Mouse (Mus musculus) brain, adult 2 months (tissue): ENCODE data around the gene Fgfr2.
A peak's percentile ranks its signal among the peaks of the same experiment; 100 is the strongest.

Experiments
- DNase-seq: peaks from one replicate; pipeline ENCODE4 v3.0.0; 2011; ENCODE audit warnings: low read depth, low spot score

Gene Fgfr2

DNA sequence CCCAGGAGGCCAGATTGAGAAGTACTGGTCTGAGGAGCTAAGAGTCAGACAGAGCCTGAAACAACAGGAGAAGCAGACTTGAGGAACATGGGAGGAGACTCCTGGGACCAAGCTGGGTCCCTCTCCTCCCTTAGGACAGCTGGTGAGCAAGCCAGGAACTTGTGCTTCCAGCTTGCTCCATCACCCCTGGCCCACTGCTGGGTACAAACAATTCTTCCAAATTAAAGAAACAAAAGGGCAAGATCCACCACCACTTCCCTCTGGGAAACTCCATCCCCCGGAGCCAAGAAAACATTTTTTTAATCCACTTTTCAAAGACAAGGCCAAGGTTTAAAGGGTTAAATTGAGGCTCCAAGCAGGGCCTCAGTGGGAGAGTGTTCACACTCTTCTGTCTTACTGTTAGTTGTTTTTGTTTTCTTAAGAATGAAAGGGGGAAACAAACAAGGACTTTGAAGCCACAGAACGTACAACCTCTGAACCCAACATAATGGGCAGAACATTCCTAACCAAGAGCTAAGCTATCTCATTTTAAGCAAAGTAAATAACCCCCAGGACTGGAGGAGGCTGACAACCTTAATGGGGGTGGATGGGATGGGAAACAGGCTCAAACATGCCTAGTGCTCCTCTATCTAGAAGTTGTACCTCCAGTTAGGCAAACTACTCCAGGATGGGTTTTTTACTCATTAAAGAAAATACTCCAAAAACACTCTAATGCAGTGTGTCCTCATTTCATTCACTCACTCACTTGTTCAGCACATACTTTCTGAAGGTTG is 849.2 kb downstream of the Fgfr2 start:
- DNase-seq, result no peak

DNA sequence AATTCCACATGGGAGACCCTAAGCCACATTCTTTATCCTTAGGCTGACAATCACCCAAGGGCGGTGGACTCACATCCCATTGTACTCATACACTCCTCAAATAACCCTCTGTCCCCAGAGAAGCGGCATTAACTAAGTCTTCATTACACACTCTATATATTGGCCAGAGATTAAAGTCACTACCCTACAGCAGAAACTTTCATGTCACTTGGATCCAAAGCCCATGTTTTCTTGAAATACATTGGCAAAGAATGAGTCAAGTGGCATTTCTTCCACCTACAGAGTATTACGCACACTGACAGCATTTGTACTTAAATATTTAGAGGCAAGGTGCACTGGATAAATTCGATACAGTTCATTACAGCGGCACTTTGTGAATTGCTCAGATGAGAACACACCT is 850.2 kb downstream of the Fgfr2 start:
- DNase-seq, result no peak

DNA sequence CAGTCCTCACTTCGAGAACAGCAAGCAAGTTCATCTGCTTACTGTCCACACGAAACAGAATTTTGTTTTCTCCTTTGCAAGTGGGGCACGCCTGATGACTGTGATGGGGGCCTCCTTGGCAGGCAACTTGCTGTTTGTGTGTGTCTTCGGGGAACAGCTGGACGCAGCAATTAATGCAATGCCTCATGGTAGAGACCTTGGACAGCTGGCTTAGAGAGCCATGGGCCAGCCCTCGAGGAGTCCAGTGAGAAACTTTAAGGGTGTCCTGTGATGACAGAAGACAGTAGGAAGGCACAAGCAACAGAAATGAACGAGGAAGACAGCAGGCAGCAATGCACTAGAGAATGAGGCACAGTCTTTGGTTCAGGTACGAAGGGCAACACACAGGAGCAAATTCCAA is 852.8 kb downstream of the Fgfr2 start:
- DNase-seq, result no peak

DNA sequence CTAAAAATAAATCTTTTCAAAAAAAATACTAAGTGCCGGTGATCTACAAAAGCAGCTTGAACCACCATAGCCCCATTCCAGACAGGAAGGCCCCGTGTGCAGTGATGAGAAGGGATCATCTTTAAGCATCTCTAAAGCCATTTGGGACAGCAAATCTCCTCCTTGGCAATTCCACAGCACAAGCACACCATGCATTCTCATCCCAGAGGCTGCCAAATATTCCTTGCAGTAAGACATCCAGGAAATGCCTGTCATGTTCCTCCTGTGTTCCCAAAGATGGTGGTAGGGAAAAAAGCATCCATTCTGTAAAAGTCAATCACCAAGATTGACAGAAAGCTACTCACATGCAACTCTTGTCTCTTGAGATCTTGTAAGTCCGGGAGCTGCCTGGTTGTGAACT is 853.5 kb downstream of the Fgfr2 start:
- peak; percentile 67 for DNase-seq

DNA sequence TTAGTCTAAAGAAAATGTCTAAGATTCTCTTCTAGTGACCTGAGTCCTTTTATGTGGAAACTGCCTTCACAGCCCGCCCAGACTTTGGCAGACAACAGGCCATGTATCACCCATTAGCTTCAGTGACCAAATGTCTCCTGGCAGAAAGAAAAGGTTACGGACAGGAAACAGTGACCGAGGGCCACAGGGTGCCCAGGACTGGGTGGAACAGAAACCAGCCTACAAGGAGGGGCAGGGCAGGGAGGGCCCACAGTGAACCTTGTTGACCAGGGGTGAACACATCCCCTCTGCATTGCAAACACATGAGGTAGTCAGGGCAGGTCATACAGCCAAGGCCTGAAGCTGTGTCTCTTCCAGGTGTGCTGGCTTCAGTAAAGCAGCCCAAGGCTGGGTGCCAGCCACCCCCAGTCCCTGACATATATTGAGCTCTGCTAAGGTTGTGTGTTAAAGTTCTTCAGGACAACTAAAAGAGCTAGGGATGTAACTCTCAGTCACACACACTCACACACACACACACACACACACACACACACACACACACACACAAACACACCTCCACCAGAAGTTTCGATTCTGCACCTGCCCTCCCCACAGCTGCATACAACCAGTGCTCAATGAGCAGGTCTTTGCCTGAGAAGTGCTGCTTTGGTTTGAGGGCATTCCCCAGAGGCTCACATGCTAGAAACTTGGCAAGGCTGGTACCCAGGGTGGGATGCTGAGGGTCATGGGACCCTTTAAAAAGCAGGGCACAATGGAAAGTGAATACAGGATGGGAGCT is 855.2 kb downstream of the Fgfr2 start:
- DNase-seq, result peak; percentile 87

DNA sequence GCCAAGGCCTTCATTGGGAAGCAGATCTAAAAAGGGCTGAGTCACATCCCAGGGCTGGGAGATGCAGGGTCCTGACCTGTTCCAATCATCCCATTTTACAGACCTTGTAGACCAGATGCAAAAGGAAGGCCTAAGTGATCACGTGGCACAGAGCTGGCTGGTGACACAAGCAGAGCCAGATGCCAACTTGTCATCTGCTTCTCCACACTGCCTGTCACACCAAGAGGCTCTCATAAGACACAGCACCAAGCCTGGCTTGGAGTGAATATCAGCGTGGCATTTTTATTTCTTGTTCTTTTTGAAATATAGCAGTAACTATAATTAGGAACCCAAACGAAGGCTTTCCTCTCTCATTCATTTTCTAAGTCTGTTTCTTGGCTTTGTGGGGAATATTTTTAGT is 858.4 kb downstream of the Fgfr2 start:
- DNase-seq, result peak; percentile 79

DNA sequence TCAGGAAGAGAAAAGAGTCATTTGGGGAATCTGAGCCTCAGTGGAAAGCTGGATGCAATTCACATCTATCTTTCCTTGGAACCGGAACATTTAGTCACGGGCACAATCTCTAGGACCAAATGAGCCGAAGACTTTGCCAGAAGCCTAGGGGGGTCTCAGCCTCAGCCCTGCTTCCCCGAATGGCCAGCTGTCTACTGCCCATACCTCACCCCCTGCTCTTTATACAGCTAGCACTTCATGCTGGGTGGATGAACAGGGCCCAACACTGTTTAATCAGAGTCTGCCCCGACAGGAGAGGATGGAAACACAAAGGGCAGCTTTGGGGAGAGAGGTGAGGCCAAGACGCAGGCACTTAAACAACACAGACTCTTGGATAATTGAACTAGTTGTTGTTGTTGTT is 860.0 kb downstream of the Fgfr2 start:
- no peak for DNase-seq

DNA sequence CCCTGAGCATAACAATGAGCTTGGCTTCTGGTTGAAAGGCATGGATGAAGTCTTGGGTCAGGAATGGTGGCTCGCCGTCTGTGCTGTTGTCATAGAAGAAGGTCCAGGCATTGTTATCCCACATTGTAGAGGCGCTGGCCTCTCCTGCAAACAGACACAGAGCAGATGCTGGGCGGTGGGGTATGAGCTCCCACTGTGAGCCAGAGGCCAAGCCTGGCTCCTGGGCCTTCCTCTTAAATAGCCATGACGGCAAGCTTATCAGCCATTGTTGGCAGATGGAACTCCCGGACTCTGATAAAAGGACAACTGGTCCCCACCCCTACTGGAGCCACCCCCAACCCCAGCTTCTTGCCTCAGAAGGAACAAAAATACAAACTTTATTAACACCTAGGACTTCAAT is 860.5 kb downstream of the Fgfr2 start:
- DNase-seq, result no peak

DNA sequence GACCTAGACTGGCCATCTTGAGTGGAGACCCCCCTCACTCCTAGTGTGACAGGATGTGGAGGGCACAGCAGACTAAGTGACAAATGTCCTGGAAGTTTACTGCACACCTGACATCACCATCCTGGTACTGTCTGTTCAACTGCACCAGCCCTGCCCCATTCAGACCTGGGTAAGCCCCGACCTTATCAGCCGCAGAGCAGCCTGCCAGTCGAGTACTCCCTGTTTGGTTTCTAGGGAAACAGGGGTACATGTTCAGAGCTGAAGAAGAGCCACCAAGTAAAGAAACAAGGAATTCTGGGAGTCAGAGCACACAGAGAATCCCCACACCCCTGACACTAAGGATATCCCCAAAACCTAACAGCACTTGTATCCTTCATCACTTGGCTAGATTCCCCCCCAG is 861.3 kb downstream of the Fgfr2 start:
- DNase-seq, result no peak

DNA sequence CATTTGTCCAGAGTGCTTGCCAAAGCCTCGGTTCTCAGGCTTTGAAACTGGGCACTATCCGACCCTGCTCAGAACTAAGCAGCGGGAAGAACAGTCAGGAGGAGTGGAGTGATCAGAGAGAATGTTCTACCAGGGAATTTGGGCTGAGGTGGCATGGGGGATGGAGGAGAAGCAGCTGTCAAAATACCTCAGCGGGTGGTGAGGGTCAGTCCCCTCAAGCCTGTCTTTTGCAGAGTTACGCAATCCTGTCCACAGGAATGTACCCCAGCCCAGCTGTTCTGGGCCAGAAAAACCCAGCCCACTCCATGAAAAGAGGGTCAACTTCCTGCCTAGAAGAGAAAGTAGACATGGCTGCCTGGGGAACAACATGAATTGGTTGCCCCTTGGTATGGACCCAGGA is 862.5 kb downstream of the Fgfr2 start:
- no peak for DNase-seq

DNA sequence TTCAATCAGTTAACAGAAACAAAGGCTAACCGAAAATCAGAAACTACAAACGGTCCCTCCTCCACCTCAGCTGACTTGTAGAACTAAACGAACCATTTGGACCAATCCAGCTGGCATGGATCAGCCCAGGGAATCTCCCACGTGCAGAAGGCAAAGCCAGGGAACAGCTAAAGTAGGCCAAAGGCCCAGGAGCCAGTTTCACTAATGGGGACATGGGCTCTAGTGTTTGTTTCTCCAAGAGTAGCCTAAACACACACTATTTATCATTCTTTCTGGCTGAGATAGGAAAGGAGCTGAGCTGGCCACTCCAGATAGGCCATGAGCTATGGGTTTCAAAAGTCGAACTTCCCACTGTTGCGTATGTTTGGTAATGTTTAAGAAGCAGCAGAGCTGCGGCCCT is 864.3 kb downstream of the Fgfr2 start:
- peak; percentile 86 for DNase-seq

DNA sequence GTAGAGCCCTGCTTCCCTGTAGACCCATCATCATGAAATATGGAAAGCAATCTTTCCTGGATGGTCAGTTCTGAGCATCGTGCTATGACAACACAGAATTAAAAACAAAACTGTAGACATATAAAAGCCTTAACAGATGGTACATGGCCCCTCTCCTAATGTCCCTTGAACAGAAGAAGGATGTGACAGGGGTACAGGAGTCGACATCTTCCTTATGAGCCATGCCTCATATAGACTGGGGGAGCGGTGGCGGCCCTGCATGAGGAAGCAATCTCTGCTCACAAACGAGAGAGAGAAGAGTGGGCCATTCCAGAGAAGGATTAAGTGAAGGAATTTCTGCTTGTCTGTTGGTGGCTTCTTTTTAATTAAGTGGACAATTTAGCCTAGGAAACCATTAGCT is 864.9 kb downstream of the Fgfr2 start:
- no peak for DNase-seq

DNA sequence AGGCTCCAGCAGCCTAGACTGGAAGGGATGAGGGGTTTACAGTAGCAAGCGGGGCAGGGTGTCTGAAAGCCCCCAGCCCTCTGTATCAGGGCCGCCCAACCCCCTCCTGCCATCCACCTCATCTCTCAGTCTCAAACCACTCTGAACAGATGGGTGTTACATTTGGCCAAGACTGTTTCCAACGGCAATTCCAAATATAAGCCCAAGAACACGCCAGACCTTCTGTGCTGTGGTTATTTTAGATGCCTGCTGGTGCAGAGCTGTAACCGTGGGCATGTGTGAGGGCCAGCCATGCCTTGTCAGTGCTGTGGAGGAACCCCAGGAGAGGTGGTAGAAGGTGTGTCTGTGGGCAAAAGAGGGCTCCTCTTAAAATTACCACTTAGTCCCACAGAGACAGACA is 869.6 kb downstream of the Fgfr2 start:
- DNase-seq, result peak; percentile 98

DNA sequence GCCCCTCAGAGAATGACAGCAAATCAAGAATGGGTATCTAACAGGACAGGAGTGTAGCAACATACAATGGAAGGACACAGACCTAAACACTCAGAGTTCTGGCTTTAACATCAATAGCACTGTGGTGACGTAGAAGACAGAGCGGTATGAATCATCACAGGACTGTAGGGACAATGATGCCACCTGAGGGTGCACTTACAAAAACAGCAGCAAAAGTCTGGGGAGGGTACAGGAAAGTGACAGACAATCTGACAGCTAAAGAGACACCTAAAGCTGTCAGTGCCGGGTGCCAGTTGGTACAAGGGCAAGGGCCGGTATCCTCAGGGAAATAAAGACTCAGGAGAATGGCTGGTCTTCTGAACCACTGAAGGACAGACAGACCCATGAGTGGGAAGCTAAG is 870.1 kb downstream of the Fgfr2 start:
- peak; percentile 81 for DNase-seq

DNA sequence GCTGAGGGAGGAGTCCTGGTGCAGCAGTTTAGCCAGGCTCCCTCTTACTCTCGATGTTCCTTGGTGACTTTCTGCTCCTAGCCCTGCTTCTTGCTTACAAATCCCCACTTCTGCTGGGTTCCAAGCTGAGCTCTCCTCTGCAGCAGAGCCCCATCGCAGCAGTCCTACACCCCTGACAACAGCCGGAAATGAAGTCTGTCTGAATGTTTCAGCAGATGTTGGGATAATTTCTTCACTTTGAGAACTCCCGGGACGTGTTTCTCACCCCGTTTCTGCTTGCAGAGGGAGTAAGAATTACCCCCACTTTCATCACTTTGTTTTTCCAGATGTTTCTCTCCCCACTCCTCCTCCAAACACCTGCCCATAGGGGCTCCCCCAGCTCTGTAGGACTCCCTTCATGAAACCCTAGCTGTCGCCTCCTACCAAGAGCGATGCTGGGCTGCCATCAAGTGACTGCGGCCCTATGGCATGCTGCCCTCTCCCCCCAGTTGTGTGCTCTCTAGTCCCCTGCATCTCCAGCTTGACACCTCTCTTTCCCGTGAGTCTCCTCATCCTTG is 873.5 kb downstream of the Fgfr2 start:
- peak; percentile 41 for DNase-seq

DNA sequence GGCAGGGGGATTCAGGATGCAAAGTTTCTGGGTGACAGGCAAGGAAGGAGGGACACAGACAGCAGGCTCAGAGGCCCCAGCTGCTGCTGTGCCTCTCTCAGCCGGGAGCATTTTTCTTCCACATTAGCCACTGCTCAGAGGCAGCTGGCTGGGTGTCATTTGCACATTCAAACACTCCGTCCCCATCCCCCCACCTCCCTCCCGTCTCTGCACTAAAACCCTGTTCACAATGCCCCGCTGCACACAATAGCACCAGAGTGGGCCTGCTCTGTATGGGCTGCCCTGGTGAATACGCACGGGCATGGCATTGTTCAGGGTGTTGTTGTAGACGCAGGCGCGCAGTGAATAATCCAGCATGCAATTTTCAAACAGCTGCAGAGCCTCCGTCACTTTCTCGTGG is 875.6 kb downstream of the Fgfr2 start:
- DNase-seq, result peak; percentile 66

DNA sequence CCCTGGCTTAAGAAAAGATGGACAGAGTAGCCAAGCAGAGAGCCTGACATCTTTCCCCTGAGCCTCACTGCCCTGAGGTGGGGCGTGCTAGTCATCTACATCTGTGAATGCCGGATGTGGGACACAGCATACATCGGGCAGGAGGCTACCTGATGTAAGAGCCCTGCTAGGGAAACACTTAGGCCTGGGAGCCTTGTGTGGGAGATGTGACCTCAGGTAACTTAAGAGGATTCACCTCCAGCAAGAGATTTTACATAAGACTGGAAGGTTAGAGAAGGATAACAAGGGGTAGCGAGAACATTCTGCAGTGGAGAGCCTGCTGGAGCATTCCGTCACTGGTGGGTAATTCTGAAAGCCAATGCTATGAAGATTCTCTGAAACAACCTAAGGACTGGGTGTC is 876.1 kb downstream of the Fgfr2 start:
- DNase-seq, result no peak

DNA sequence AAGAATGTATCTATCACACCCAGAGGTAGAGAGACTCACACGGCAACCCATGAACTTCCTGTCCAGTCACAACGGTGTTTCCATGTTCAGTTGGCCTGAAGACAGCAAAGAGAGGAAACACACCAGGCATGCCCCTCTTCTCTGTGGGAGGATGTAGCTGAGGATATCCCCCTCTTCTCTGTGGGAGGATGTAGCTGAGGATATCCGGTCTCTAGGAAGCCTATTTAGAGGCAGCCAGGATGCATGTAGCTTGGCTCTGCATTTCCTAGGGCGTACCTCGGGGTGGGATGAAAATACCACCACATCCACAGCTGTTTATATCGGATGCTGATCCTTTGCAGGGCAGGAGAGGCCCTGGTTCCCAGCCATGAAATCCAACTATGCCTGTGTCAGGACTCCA is 877.4 kb downstream of the Fgfr2 start:
- no peak for DNase-seq

DNA sequence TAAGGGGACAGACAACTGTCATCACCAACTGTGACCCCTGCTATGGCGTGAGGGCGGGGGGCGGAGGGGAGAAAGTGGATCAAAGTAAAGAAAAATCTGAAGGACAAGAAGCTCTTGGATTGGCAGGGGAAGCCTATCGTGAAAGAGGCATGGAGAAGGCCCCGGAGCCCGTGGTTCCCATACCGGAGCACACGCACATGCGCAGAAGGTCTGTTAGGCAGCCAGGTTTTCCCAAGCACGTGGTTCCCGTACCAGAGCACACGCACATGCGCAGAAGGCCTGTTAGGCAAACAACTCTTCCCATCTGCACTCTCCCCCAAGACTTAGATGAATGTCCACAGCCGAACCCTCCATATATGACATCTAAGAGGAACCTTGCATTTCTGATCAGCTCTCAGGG is 878.5 kb downstream of the Fgfr2 start:
- DNase-seq, result no peak

DNA sequence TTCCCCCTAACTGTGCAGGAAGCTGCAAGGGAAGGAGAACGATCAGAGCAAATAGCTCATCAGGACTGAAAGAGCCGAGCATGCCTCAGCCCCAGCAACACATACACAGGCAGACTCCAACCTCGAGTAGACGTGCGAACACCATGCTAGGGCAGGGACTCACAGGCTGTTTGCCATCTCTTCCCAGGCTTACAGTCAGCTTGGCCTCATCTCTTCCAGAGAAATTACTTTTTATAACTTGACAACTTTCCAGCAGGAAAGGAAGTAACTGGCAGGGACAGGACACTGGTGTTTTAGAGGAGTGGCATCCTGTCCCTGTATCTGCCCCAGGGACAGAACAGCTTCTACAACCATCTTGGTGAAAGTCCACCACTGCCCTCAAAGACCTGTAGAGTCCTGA is 879.9 kb downstream of the Fgfr2 start:
- DNase-seq, result peak; percentile 40

DNA sequence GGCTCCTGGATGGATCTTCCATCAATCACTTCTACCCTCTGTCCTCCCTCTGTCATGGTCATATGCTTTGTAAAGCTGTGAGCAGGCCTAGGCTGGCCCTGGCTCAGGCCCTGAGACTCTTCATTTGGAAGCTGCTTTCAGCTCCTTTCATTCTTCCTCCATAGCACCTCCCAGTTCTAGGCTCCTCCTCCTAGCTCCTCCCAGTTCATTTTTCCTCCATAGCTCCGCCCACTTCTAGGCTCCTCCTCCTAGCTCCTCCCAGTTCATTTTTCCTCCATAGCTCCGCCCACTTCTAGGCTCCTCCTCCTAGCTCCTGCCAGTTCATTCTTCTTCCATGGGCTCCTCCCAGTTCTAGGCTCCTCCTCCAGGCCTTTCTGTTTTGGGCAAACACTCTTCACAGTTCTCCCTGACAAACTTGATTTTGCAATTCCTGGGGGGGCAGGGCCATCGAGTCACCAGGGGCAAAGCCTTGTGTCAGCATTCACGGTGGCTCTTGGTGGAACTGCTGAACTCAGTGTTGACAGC is 880.5 kb downstream of the Fgfr2 start:
- DNase-seq, result no peak

DNA sequence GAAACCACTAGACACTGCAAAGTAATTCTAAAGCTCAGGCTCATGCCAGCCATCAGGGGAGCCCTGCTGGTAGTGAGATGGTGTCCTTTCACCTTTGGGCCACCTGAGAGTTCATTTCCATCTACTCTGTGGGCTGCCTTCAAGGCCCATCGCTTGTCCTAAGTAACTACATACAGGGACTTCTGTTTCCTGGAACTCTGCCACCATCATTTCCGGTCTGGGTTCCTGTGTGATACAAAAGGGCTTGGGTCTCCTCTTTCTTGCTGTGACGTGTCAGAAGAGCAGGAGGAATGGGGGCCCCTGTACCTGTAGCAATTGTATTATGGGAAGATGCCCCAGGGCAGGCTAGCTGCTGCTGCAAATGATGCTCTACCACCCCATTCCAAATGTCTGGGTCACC is 884.2 kb downstream of the Fgfr2 start:
- DNase-seq, result no peak

DNA sequence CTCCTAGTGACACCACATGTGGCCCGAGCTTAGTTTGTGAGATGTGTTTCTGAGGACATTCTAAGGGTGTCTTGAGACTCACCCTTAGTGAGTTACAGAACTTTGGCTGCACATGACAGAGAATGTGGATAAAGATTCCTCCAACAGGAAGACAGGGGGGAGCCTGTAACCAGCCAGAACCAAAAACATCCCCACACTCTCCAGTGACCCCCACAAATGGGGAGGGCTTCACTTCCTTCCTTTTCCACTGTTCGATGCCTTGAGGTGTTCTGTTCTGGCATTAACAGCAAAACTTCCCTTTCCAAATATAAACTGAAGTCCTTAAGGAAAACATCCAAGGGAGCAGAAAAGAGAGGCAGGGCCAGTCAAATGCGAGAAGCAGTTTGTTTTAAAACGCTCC is 886.0 kb downstream of the Fgfr2 start:
- DNase-seq, result no peak
